Mouse (Mus musculus) layer of hippocampus, postnatal 36 days (tissue): ENCODE measurements at regions not wholly inside any gene's neighbourhood (a gene's known extent, or its start where the extent isn't known, plus 50 kb on each side); places are given as distances from the start of the nearest gene placed in this dataset.
"Not testable (repeated sequence)": the region's sequence is repeated elsewhere in the genome, so short reads cannot be mapped to it uniquely, and the experiment has no call there.

Experiments
- DNase-seq, 2 experiments: peaks; one replicate each; pipeline ENCODE4 v3.0.0; 2022

DNA sequence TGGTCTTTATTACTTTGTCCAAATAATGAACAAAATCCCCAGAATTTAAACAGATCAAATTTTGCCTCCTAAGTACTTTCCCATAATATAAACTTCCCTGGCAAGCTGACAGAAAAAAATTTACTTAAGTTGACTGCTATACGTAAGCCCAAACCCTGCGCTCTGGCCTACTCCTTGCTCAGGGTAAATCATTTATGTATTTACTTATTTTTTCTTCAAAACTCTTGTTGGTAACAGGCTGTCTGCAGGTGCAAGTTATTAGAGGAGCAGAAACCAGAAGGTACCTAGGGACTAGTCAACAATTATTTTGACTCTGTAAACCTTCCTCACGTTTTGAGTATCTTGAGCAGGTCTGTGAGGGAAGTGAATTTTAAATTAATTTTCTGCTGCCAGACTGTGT lies 2615.7 kb downstream of the Poteg start:
- no peak for DNase-seq

DNA sequence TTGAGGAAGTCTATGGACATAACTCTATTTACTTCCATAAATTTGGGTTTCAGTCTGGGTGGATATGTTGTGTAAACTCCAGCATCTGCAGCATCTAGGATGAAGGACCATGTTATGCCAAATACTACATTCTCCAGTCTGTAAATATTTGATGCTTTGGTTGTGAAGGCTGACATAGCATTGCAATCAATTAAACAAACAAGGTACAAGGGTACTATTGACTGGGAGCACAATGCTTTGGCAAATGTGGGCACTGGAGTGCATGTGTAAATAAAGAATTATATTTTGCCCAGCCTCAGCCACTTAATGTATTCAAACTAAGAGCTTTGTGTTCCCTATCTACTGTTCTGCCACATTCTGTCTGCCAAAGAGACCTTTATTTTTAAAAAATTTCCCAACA lies 2630.3 kb downstream of the Poteg start:
- no peak for DNase-seq

DNA sequence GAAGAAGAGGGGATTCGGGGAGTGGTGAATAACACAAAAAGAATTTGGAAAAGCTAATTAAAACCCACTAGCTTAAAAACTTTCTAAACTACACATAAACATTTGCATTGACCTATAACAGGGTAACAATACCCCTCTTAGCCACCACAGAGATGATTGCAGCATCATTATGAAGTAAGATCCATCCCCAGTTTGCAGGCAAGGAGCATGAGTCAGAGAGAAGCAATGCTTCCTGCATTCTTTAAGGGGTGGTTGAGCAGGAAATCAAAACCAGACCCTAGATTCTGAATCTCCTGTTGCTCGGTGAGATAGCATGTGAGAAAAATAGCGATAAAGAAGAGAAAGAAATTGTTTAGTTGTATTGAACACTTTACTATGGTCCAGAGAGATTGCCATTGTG lies 2680.3 kb downstream of the Poteg start:
- DNase-seq: no peak

DNA sequence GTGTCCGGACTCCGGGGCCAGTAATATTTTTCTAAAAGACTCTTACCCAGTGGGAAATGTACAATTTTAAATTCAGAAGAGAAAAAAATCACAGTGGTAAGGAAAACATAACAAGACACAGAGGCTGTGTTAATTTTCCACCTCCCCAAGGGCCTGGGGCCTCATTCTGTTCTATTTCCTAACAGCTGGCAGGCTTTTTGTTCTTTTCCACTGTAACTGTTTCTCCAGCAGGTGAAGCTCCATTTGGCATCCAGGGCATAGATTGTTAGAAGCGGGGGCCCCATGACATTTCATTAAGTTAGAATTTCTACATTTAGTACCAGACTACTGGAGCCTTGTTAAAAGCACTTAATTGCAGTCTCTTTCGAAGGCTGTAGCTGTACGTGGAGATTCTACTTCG lies 2687.5 kb downstream of the Poteg start:
- no peak for DNase-seq

DNA sequence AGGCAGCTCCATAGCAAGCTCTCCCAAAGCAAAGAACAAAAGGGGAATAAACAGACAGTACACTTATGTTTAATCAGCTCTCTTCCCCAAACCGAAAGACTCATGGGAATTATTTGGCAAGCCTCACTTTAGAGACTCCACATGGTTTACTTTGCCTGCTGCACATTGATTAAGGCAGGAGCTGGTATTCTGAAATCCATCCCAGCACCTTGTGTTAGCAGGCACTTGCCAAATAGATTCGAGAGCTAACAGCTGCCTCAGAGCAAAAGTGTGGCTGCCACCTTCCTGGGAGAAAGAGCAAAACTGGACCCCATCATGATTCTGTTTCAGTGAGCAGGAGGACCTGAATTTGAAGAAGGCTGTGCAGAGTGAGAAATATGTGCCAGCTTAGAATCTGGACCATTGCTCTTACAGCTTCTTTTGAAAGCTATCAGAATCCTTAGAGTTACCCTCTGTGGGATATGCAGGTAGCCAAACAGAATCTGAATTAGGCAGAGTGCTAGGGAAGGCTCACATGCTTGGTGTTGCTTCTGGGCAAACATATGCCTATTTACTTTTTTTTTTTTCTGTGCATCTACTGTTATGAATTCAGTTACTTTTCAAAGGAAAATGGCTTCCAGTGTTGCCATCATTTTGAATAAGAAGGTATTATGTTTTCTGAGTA lies 2703.8 kb downstream of the Poteg start:
- DNase-seq: no peak

DNA sequence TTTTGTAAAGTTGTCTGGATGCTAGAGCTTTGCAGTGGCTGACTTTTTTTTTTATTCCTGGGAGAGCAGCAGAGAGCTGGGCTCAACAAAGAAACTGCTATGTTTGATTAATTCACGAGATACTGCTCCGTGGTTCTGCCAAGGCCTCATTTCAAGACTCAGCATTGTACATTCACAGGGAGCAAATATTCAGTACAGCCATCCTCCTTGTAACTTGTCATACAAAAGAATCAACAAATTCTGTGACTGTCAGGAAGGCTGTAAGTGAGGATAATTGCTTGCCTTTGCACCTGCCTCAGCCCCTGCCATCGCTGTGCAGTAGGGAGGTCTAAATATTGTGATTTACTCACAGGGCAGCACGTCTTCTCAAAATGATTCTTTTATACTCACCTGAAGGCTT lies 2705.5 kb downstream of the Poteg start:
- no peak for DNase-seq

DNA sequence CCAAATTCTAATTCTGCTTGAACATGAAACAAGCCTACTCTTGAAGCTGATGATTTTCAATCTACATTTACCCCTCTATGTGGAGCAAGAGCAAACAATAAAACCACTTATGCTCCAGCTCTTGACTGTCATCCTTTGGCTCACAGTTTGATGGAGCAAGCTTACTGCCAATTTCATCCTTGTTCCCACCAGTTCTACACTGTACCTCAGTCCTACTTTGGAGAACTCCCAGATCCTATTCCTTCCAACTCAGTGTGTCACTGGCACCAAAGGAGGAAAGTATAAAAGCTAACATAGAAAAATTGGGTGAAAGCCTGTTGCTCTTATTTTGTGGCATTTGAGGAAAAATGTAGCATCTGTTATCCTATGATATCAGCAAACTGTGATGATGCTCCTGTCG lies 2724.4 kb downstream of the Poteg start:
- no peak for DNase-seq

DNA sequence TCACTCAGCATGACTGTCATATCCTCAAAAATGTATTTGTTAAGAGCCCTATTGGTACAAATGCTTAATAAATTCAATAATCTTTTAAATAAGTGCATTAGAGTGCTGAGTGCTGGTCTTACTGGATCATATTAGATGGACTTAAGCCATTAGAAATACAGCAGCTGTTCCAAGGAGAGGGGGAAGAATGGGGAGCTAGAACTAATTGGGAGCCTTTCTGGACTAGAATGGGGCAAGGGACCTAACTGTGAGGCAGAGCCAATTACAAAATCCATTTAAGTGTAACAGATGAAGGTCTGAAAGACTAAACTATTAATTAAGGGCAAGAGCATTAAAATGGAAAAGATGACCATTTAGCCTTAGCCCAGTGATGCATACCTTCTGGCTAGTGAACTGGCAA lies 2755.3 kb downstream of the Poteg start:
- not testable (repeated sequence) for DNase-seq

DNA sequence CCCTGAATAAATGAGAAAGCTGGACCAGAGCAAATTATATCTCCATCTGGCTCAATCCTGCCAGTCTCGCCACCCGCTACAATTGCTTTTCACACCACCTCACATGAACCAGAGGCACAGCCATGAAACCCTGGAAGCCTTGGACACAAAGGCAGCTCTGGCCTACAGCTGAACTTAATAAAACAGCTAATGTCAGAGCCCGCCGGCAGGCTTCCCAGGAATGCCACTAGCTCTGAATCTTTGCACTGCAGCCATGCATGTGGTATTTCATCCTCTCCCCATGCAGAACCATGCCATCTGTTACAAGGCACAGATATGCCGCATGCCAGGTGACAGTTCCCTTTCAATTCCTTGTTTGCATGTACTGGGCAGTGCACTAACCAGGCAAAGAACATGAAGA lies 2779.9 kb downstream of the Poteg start:
- DNase-seq: peak; percentile 2 to 11

DNA sequence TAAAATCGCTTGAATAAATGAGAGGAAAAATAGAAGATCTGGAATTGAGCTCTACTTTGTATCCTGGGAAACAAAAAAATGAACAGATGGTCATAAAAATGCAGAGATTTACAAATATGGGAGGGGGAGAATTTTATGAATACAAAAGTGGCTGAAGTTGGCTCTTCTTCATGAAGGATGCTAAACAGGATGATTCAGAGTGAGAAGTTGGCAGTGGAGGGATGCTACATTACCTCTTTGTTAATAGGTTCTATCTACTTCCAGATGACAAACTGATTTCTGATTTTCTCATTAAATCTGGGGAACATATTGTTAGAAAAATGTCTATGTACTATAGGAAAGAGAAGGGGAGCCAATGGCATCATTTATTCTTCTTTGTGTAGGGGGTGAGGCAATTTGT lies 2785.8 kb downstream of the Poteg start:
- DNase-seq: no peak

DNA sequence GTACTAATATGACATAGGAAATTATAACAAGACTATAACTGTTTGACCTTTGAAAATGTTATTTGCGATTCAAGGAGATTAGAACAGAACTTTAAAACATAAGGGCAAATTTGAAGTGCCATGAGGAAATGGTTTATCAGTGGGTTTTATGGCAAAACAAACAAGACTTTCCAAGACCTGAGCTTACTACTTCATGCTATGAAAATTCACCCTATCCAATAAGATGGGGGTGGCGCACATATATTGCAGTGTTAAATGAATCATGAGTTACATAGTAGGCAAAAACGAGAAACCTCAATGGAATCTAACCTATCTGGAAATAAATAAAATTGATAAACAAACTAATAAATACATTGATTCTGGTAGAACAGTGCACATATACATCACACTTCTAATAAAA lies 2804.3 kb downstream of the Poteg start:
- DNase-seq: no peak

DNA sequence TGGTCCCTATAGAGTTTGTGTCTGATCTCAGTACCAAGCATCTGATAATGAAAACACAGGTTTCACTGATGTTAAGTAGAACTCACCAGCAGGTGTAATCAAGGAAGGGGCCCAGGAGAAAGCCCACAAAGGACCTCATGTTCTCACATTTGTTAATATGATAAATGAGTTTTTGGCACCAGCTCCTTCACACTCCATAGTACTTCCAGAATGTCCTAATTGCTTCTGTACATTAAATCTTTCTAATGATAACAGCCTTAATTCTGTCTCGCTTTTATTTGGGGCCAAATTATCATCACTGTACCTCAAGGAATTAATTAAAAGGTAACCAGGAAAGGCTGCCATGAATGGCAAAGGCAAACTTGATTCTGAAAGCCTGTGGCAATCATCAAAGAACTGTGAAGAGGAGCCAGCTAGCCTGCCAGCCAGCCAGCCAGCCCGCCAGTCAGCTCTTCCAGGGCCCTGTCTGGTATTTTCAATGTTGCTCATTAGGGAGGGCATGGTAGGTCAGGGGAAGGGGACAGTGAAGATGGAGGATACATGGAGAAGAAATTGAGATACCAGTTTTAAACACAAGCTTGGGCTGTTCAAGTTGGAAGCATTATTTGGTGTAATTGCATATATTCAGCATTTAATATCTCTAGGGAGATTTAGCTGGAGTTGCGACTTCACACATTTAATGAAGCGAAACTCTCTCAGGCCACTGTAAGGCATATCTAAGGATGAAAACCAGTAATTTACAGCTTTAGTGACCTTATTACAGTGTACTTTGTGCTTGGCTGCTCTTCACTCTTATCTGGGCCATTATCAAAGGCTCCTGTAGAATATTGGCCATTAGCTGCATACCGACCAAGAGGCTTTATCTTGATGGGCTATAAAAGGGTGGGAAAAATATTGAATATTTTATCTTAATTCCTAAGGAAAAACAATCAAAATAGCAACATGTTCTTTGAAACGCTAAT lies 2822.8 kb downstream of the Poteg start:
- DNase-seq: no peak

DNA sequence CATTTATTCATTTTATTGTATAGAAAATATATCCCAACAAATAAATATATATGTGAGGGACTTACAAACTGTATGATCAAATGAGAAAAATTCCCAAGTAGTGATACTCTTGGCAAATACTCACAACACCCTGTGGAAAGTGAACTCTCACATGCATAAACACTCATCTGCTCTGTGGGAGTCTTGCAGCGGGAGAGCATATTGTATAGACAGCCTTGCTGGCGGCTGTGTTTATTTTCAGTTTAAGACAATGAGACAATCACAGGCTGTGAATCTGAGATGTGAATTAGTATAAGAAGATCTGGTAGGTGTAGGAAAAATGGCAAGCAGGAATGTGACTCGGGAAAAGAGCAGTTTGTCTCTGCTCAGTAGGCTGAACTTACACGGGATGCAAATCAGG lies 2841.7 kb downstream of the Poteg start:
- DNase-seq: peak; percentile 26 to 30

DNA sequence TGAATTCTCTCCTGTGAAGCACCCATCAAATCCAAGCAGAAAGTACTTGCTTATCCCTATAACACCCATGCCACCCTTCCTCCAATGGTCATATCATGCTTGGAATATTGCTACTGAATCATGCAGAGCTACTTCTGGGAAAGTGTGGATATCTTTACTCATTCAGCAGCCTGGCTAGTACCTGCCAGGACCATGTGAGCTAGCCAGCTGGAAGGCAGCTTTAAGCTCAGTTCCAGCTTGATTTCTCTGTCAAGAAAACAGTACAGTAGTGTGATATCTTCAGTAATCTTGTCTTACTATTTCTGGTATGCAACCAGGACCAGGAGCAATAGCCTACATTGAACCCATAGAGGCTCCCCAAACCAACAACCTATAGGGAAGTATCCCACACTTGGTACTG lies 2883.7 kb downstream of the Poteg start:
- DNase-seq: no peak

DNA sequence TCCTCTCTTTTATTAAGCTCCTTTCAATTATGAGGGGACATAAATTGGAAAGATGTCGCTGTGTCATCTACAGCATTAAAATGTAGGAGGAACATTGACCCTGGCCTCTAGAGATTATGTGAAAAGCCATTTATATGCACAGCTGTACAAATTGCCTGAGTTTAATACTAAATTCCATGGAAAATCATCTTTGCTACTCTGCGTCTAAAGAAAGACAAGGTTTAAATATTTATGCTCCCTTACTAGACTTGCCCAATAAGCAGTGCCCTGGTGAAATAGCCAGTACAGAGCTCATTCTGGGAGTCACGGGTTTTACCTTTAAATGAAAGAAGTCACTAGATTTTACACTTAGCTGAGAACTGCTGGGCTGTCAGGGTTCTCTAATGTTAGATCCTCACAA lies 2885.9 kb downstream of the Poteg start:
- no peak for DNase-seq

DNA sequence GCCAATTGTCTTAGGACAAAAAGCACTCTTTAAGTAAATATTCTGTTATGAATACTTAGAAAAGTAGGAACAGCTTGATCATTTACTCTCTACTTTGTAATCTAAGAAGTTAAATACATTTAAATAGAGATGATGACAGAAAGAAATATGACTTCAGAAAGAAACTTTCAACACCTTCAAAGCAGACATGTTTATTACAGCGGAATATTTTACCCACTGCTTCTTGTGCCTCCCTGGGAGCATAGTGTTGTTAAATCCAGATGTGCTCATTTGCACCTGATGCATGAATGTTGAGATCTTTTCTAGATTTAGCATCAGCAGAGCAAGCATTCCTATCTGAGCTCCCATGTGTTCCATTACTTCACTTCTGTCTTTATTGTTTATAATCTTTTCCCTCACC lies 2912.0 kb downstream of the Poteg start:
- DNase-seq: no peak

DNA sequence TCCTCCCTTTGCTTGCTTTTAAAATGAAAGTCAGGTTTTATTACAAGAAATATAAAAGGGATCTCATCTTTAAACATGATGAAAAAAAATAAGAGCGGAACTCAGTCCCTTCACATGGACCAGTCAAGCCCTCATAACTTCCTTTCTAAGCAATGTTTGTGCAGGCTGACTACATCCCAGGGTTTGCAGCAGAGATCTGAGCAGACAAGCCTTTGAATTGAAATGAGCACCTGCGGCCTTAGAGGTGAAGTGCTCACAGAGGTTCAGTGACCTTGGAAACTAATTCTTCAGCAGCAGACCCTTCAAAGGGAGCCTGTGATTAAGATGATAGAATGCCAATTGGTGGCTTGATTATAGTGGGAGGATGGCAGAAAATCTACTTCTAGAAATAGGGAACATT lies 2918.3 kb downstream of the Poteg start:
- no peak for DNase-seq

DNA sequence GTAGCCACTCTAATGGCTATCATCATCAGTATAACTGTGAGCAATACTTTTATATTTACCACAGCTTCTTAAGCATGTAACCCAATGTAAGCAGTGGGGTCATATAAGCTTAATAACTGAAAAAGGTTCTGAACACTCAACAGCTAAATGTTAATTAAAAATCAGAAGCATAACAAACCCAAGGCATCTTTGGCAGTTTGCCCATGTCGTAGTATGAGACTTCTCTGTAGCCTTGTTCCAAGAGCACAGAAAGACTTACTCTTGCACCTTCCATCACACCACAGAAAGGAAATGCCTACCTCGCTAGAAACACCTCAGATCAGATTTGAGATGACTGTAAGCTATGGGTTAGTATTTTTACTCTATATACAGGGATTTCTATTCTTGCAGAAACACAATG lies 2944.5 kb downstream of the Poteg start:
- no peak for DNase-seq

DNA sequence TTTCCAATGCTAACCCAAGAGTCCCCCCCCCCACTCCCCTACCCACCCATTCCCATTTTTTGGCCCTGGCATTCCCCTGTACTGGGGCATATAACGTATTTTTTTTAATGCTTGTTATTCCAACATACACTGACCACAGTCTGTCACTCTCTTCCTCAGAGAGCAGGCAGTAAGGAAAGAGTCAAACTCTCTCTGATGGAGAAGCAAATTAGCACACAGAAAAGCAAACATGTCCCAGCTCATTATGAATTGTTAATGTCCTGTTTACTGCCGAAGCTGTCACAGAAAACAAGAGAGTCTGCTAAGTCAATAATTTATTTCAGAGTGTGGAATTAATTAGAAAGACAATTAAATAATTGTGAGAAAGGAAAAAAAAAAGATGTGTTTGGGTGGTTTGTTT lies 2989.1 kb upstream of the 5930422O12Rik start:
- no peak for DNase-seq

DNA sequence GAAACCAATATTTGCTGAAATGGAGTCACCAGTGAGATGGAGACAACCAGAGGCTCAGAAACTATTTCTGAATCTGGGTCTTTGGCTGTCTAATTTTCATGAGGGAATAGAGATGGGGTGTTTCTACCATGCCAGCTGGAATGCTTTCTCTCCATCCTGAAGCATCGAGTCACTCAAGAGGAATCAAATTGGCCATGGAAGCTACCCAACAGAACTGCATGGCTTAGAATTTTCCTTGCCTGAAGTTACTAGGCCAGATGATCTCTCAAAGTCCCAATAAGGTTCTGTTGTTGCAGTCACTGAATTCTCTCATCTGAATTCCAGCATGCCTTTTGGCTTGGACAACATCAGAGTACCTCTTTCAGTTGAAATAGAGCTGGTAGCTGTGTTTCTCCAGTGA lies 2986.7 kb upstream of the 5930422O12Rik start:
- no peak for DNase-seq

DNA sequence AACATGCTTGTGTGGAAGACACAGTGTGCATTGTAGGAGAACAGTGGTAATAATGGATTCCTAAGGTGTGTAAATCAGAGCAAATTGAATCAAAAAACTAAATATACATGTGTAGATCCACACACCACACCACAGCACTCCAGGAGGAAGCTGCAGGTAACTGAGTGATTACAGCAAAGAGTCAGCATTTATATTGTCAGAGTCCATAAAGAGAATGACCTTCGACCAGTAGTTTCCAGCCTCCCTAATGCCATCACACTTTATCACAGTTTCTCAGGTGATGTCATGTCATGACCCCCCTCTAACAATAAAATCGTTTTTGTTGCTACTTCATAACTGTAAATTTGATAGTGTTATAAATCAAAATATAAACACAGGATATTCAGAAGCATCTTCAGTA lies 2984.6 kb upstream of the 5930422O12Rik start:
- no peak for DNase-seq

DNA sequence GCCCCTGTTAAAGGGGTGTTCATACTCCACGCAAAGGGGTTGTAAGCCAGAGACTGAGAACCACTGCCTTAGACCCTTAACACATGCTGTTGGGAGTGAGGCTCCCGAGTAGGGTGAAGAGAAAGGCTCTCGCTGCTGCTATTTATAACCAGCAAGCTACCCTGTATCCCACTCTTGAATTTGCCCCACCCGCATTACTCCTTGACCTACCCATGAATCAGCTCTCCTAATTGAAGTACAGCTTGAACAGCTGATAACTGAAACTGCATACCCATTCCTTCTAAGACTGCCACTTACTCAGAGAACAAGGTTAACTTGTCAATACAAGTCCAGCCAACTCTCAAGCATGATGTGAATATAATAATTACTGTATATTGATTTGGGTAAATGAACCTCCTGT lies 2984.2 kb upstream of the 5930422O12Rik start:
- no peak for DNase-seq

DNA sequence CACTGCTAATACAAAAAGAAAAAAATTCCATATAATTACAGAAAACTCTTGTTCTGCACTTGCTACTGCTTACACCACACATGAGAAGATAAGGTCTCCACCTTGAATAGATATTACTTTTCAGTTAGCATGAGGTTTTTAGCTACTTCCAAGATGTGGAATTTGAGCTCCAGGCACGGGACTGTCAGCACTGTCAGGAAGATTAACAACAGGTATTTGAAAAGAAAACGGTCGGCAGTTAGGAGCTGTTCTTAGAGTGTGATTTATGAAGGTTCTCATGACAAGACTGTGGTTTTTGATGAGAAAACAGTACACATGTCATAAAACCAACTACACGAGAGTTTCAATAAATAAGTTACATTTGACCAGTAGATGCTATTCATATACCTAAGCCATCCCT lies 2970.4 kb upstream of the 5930422O12Rik start:
- DNase-seq: no peak

DNA sequence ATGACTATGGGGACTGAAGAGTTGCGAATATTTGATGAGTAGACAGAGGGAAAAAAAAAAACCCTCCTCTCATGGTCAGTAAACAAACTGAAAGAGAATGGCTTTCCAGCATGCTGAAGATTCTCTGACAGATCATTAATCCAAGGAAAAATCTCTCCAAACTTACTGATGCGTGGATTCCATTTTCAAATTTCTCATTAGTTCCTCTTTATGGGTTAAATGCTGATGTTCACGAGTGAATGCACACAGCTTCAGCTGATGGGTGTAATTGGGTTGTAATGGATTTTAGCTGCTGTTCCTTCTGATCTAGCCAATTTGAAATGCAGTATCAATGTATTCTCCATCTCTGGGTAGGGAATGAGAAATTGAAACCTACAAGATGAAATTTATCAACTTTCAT lies 2945.6 kb upstream of the 5930422O12Rik start:
- DNase-seq: no peak
